Mouse (Mus musculus): ENCODE measurements around the gene Ppp1r37.

DNA sequence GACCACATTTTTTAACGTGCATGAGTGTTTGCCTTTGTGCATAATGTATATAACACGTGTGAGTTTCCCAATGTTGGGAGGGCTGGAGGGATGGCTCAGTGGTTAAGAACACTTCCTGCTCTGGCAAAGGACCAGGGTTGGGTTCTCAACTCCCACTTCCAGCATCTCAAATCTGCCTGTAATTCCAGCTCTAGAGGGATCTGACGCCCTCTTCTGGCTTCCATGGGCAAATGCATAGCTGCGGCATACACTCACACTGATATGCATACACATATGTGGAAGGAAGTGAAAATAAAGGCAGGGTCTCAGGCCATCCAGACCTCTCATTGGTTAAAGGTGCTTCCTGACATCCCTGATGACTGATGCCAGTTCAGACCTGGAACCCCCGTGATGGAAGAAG lies 44.4 kb upstream of the Ppp1r37 start:
- no peak for TF ChIP-seq ZNF384 (IDR thresholded peaks at IDR 0.05; ENCODE audit: low read depth, low read length)
- TF ChIP-seq HCFC1 (IDR thresholded peaks at IDR 0.05; ENCODE audit: borderline replicate concordance, insufficient read depth, low read length): no peak
